Mouse (Mus musculus) limb, embryonic 14.5 days (tissue): ENCODE results near the gene Fabp2. TPM values are rescaled to one million over a fixed set of nuclear protein-coding genes. Genes with fewer than 3 reads are reported as not detected.

Experiments used
- ATAC-seq: fragments of 200-750 bp; cut with Nextera tagmentation; 2 replicates; pipeline ENCODE4 v1.8.0; 2017; ENCODE audit warnings: low read depth, moderate number of reproducible peaks, moderate TSS enrichment; ENCODE audit not compliant: low FRiP score
- DNase-seq: peaks from one replicate; pipeline ENCODE4 v3.0.0-alpha.2; 2015; ENCODE audit warnings: low spot score
- H3K27ac ChIP-seq: fragments of 300-500 bp; sonication (generic); replicated peaks from 2 replicates; pipeline ENCODE4 v1.5.1; 2014; ENCODE audit warnings: low read depth, mild to moderate bottlenecking, low read length, moderate library complexity, mixed read lengths
- H3K27me3 ChIP-seq: fragments of 300-500 bp; sonication (generic); 2 replicates; pipeline ENCODE4 v1.6.1; 2014; ENCODE audit warnings: low read length, mixed read lengths; ENCODE audit not compliant: control insufficient read depth, insufficient read depth
- H3K36me3 ChIP-seq: fragments of 300-500 bp; sonication (generic); 2 replicates; pipeline ENCODE4 v1.6.1; 2014; ENCODE audit warnings: mild to moderate bottlenecking, low read length, moderate library complexity, mixed read lengths; ENCODE audit not compliant: control insufficient read depth, insufficient read depth
- H3K4me1 ChIP-seq: fragments of 300-500 bp; sonication (generic); 2 replicates; pipeline ENCODE4 v1.6.1; 2014; ENCODE audit warnings: antibody characterized with exemption, low read length, mixed read lengths; ENCODE audit not compliant: control insufficient read depth, insufficient read depth
- H3K4me2 ChIP-seq: fragments of 300-500 bp; sonication (generic); replicated peaks from 2 replicates; pipeline ENCODE4 v1.6.1; 2014; ENCODE audit warnings: low read depth, mild to moderate bottlenecking, low read length, moderate library complexity; ENCODE audit not compliant: severe bottlenecking
- H3K4me3 ChIP-seq: fragments of 300-500 bp; sonication (generic); replicated peaks from 2 replicates; pipeline ENCODE4 v1.5.1; 2014; ENCODE audit warnings: low read length
- H3K9ac ChIP-seq: fragments of 300-500 bp; sonication (generic); 2 replicates; pipeline ENCODE4 v1.6.1; 2014; ENCODE audit warnings: mild to moderate bottlenecking, low read depth, low read length, moderate library complexity; ENCODE audit not compliant: severe bottlenecking
- H3K9me3 ChIP-seq: fragments of 300-500 bp; sonication (generic); 2 replicates; pipeline ENCODE4 v1.6.1; 2016; ENCODE audit warnings: low read length; ENCODE audit not compliant: control insufficient read depth
- POLR2A ChIP-seq: fragments of 200-500 bp; IDR thresholded peaks from 2 replicates; pipeline ENCODE4 v1.8.0; 2012; ENCODE audit warnings: inconsistent platforms, mild to moderate bottlenecking, moderate library complexity, borderline replicate concordance; ENCODE audit not compliant: insufficient read depth, insufficient read length; ENCODE audit errors: extremely low read depth
- WGBS: fragments of 180-500 bp; shearing (Covaris S2); extraction: QIAGEN DNeasy Blood & Tissue Kit; methylation state at CpG from one replicate; pipeline ENCODE4 v1.1.7; 2014; 5-methylcytosine and 5-hydroxymethylcytosine counted together
- polyA plus RNA-seq, 2 experiments: library from polyadenylated mRNA; depleted of rRNA in 1 of 2; stranded (reverse) in 1 of 2; unstranded in 1 of 2; fragments of >200 nt; fragmentation: Nextera tagmentation in 1 of 2; extraction: Ambion mirVana in 1 of 2; gene quantifications; 2 replicates each; pipeline versions ENCODE4 v1.2.1 to v1.2.3; 2012 to 2014

The Fabp2 gene
- polyA plus RNA-seq, 2 experiments, result not detected

DNA sequence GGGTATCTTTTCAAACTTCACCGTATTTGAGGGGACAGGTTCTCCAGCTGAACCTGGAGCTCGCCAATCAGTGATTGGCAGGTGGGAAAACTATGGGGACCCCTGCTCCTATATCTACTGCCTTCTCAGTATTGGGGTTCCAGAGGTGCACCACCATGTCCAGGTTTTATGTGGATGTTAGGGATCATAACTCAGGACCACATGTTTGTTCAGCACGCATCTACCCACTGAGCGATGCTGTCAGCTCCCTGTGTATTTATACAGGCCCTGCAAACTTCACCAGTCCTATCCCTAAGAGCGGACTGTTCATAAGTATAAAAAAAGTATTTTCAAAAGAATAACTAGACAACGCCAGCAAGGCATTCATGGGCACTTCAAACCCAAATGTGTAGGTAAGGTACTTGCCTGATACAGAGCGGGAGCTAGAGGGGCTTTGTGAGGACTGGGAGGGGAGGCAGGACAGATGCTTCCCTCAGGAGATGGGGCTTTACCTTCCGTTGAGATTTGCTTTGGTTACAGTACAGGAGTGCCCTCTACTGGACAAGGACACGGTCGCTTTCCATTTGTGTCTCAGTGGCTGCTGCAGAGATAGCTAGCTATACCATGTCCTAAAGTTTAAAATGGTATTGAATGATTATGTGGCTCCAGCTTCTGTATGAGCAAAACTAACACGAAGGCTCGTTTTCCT, 9.0 kb downstream of the Fabp2 start:
- no peaks in the 10 kb centered on the region for H3K4me1 ChIP-seq
- DNase-seq (peak; percentile 80), ATAC-seq (no peak)
- no peak overlapping the region for H3K27ac ChIP-seq
- no peak overlapping the region for H3K9ac ChIP-seq
- WGBS, result 46% methylated on average over 12 of the region's 12 CpGs
- H3K36me3 ChIP-seq, result no peaks in the 10 kb centered on the region
- no peak overlapping the region for H3K4me3 ChIP-seq
- TF ChIP-seq POLR2A, result no peak
- H3K4me2 ChIP-seq, result no peak overlapping the region
- H3K27me3 ChIP-seq, result no peaks in the 10 kb centered on the region
- H3K9me3 ChIP-seq, result no peaks in the 10 kb centered on the region

DNA sequence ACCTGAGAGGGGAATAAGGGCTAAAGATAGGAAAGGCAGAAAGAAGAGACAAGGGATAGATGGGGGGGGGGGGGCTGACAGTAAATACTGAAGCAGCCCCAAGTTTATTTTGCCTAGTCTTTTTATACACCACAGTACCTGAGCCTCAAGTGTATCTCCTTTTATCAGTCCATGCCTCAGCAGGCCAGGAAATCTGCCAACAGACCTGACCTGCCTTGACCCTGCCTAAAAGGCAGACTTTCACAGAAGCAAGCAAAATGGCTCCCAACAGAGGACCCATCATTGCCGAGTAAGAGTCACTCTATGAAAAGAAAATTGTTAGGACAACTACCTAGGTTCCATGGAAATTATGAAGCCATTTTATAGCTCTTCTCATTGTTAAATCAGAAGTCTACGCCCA, 13.0 kb downstream of the Fabp2 start:
- Histone ChIP-seq H3K27me3 (no peaks in the 10 kb centered on the region), H3K4me2 (no peak overlapping the region), H3K9me3 (no peaks in the 10 kb centered on the region), H3K36me3 (no peaks in the 10 kb centered on the region), H3K9ac (no peak overlapping the region), H3K27ac (no peak overlapping the region), H3K4me3 (no peak overlapping the region), H3K4me1 (no peaks in the 10 kb centered on the region)
- TF ChIP-seq POLR2A, result no peak
- ATAC-seq (no peak), DNase-seq (no peak)
- 88% methylated on average over 2 of the region's 2 CpGs for WGBS

GRCm38 (mm10) chr3:122915493-122915892, 20.6 kb downstream of the Fabp2 start:
- no peaks in the 10 kb centered on the region for H3K27me3 ChIP-seq
- no peaks in the 10 kb centered on the region for H3K36me3 ChIP-seq
- TF ChIP-seq POLR2A, result no peak
- ATAC-seq (no peak), DNase-seq (no peak)
- WGBS, result 86% methylated on average over 5 of the region's 5 CpGs
- no peaks in the 10 kb centered on the region for H3K4me1 ChIP-seq
- H3K9ac ChIP-seq, result no peak overlapping the region
- no peak overlapping the region for H3K4me3 ChIP-seq
- H3K9me3 ChIP-seq, result no peaks in the 10 kb centered on the region
- H3K4me2 ChIP-seq, result no peak overlapping the region
- H3K27ac ChIP-seq, result no peak overlapping the region

- Histone ChIP-seq H3K9ac (no peak overlapping the region), H3K4me2 (no peak overlapping the region), H3K27me3 (no peaks in the 10 kb centered on the region), H3K9me3 (no peaks in the 10 kb centered on the region), H3K27ac (no peak overlapping the region), H3K4me3 (no peak overlapping the region), H3K36me3 (no peaks in the 10 kb centered on the region), H3K4me1 (no peaks in the 10 kb centered on the region)
- ATAC-seq, result no peak
- no peak for DNase-seq
- no peak for TF ChIP-seq POLR2A
- 72% methylated on average over 6 of the region's 6 CpGs for WGBS
These were observed 21.4 kb downstream of the Fabp2 start for GRCm38 (mm10) chr3:122916191-122916680.

DNA sequence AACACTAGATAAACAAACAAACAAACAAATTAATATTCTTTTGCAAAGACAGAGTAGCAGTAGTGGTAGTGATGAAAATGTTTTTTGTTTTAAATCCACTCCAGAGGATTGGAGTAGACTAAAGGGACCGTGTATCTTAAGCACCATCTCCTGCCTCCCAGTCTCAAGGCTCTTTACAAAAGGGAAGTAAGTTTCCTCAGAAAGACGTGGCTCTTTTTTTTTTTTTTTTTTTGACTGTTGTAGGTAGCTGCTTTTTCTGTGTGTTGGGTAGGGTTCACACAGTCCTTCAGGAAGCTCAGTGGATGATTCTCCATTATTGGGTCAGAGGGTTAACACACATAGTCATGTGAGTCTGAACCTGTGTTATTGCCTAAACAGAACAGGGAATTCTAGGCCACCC, 23.8 kb downstream of the Fabp2 start:
- Histone ChIP-seq H3K36me3 (no peaks in the 10 kb centered on the region), H3K27me3 (no peaks in the 10 kb centered on the region), H3K4me2 (no peak overlapping the region), H3K27ac (no peak overlapping the region), H3K9ac (no peak overlapping the region), H3K4me3 (no peak overlapping the region), H3K9me3 (no peaks in the 10 kb centered on the region), H3K4me1 (no peaks in the 10 kb centered on the region; the same call in 1 of the 2 replicates)
- TF ChIP-seq POLR2A, result no peak
- no peak for DNase-seq
- WGBS, result 76% methylated on average over 2 of the region's 2 CpGs
- no peak for ATAC-seq
